Mouse (Mus musculus) limb, embryonic 15.5 days (tissue): ENCODE data around the gene Sp8. TPM values are rescaled to one million over a fixed set of nuclear protein-coding genes. Genes with fewer than 3 reads are reported as not detected.

Experiments used
- ATAC-seq: fragments of 200-750 bp; cut with Nextera tagmentation; 2 replicates; pipeline ENCODE4 v1.8.0; 2017; ENCODE audit warnings: low read depth, moderate TSS enrichment; ENCODE audit not compliant: insufficient number of reproducible peaks, low FRiP score, low TSS enrichment
- H3K27ac ChIP-seq: fragments of 300-500 bp; sonication (generic); 2 replicates; pipeline ENCODE4 v1.5.1; 2015; ENCODE audit warnings: moderate library complexity, mild to moderate bottlenecking, inconsistent platforms
- H3K27me3 ChIP-seq: fragments of 300-500 bp; sonication (generic); 2 replicates; pipeline ENCODE4 v1.6.1; 2015; ENCODE audit warnings: inconsistent platforms
- H3K36me3 ChIP-seq: fragments of 300-500 bp; sonication (generic); 2 replicates; pipeline ENCODE4 v1.6.1; 2015; ENCODE audit warnings: inconsistent platforms
- H3K4me1 ChIP-seq: fragments of 300-500 bp; sonication (generic); 2 replicates; pipeline ENCODE4 v1.6.1; 2015; ENCODE audit warnings: inconsistent platforms
- H3K4me2 ChIP-seq: fragments of 300-500 bp; sonication (generic); 2 replicates; pipeline ENCODE4 v1.6.1; 2015; ENCODE audit warnings: mild to moderate bottlenecking, inconsistent platforms
- H3K4me3 ChIP-seq: fragments of 300-500 bp; sonication (generic); 2 replicates; pipeline ENCODE4 v1.5.1; 2015; ENCODE audit warnings: mild to moderate bottlenecking, inconsistent platforms
- H3K9ac ChIP-seq: fragments of 300-500 bp; sonication (generic); 2 replicates; pipeline ENCODE4 v1.6.1; 2015; ENCODE audit warnings: inconsistent platforms
- H3K9me3 ChIP-seq: fragments of 300-500 bp; sonication (generic); 2 replicates; pipeline ENCODE4 v1.6.1; 2016; ENCODE audit warnings: inconsistent platforms
- WGBS: fragments of 180-500 bp; shearing (Covaris S2); methylation state at CpG from one replicate; pipeline ENCODE4 v1.1.7; 2015; 5-methylcytosine and 5-hydroxymethylcytosine counted together
- polyA plus RNA-seq: library from polyadenylated mRNA; unstranded; fragments of >200 nt; fragmentation: Nextera tagmentation; extraction: Ambion mirVana; gene quantifications from 2 replicates; pipeline ENCODE4 v1.2.1, GENCODE M21; 2015

The Sp8 gene
- polyA plus RNA-seq, 1 experiment from 2014 or later, result 6.8 TPM

DNA sequence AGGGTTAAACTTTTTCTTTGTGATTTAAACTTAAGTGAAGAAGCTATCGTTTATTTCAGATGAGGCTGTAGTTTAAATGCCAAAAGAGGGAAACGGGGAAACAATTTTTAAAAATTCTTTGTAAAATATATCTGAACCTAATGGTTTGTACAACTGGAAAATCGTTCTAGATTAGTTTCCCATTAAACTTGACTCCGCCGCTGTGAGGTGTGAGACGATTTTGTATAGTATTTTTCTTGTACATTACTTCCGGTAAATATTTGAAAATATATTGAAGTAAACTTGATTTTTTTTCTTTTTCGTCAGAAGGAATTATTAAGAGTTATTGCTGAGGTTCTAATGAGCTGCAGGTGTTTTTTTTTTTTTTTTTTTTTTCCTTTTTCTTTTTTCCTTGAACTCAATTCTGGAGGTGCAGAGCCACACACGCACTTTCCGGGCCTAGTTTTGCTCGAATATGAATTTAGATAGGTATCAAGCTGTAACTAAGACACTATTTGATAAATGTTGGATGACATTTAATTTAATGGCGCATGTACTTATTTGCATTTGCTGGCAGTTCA is 4.8 kb downstream of the Sp8 start:
- Histone ChIP-seq H3K9me3 (no peaks in the 10 kb centered on the region), H3K9ac (no peak overlapping the region), H3K4me1 (peaks cover 40% of the 10 kb centered on the region), H3K27ac (no peak overlapping the region), H3K4me2 (no peak overlapping the region), H3K27me3 (peaks cover 79% of the 10 kb centered on the region), H3K36me3 (no peaks in the 10 kb centered on the region), H3K4me3 (no peak overlapping the region)
- ATAC-seq, result no peak
- 21% methylated on average over 12 of the region's 12 CpGs for WGBS

DNA sequence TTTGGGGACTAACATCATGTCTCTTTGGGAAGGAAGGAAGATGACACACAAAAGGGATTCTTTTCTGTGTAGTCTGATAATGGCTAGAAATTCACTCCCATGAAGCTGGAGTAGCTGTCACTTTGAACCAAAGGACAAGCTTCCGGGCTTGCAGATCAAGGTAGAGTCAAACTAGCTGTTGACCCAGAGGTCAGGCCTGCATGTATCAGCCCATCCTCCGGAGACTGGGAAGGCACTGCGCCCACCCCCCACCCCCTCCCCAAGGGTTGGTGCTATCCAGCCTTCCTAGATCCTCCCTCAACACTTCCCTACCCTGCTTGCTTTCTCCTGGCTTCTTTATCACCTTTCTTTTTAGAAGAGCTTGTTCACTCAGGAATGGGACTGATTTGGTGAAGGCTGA is 7.2 kb downstream of the Sp8 start:
- no peak for ATAC-seq
- Histone ChIP-seq H3K36me3 (no peaks in the 10 kb centered on the region), H3K27ac (no peak overlapping the region), H3K4me2 (no peak overlapping the region), H3K9me3 (no peaks in the 10 kb centered on the region), H3K27me3 (peaks cover 72% of the 10 kb centered on the region), H3K4me3 (no peak overlapping the region), H3K4me1 (peaks cover 22% of the 10 kb centered on the region), H3K9ac (no peak overlapping the region)
- WGBS, result 7% methylated on average over 3 of the region's 3 CpGs

DNA sequence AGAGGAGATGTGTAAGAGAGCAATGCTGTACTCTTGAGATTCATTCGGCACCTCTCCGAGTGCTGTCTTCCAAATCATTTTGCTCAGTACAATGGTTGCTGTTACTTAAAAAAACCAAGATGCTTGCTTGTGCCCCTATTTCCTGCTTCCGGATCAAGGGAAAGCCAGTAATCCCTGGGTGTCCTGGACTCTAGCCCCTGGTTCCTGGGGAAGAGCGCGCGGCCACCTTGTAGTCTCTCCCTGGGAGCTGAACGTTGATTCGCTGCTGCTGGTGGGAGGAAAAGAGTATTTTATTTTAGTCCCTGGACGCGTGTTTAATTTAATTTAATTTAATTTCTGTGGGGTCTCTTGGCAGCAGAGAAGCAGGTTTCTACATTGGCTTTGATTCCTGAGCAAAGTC is 8.3 kb downstream of the Sp8 start:
- 5% methylated on average over 10 of the region's 10 CpGs for WGBS
- Histone ChIP-seq H3K27ac (no peak overlapping the region), H3K4me3 (peak overlapping the region; percentile 42), H3K4me1 (peaks cover 11% of the 10 kb centered on the region), H3K9ac (no peak overlapping the region), H3K27me3 (peaks cover 61% of the 10 kb centered on the region), H3K36me3 (no peaks in the 10 kb centered on the region), H3K4me2 (peak overlapping the region; percentile 74), H3K9me3 (no peaks in the 10 kb centered on the region)
- ATAC-seq, result no peak

DNA sequence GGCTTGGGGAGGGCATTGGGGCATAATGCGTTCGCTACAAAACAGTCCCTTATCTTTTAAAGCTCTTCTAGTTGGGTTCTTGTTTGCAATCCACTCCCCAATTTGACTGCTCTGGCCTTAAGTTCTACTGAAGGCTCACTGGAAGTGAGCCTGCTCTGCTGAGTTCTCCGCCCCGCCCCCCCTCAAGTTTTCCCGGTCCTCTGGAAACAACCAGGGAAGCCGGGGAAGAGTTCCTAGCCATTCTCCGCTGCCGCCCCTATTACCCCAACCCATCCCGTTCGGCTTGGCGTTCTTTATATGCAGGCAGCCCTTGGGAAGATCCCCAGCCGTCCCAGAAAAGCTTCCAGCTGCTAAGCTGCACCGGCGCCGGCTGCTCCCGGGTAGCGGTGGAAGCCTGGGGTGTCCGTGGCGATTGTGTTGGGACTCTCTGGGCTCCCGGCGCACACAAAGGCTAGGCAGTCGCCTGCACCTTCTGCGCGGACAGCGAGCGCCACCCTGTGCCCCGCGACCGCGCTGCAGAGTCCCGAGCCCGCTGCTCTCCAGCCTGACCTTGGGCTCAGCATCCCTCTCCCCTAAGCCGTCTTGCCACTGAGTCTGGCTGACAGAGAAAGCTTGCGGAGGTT is 8.8 kb downstream of the Sp8 start:
- H3K27ac ChIP-seq, result no peak overlapping the region
- H3K36me3 ChIP-seq, result no peaks in the 10 kb centered on the region
- peaks cover 10% of the 10 kb centered on the region for H3K4me1 ChIP-seq
- peak; percentile 82 for ATAC-seq
- no peaks in the 10 kb centered on the region for H3K9me3 ChIP-seq
- peak overlapping the region; percentile 42 for H3K4me3 ChIP-seq
- WGBS, result under 1% methylated on average over 34 of the region's 34 CpGs
- H3K27me3 ChIP-seq, result peaks cover 56% of the 10 kb centered on the region
- no peak overlapping the region for H3K9ac ChIP-seq
- peak overlapping the region; percentile 74 for H3K4me2 ChIP-seq

DNA sequence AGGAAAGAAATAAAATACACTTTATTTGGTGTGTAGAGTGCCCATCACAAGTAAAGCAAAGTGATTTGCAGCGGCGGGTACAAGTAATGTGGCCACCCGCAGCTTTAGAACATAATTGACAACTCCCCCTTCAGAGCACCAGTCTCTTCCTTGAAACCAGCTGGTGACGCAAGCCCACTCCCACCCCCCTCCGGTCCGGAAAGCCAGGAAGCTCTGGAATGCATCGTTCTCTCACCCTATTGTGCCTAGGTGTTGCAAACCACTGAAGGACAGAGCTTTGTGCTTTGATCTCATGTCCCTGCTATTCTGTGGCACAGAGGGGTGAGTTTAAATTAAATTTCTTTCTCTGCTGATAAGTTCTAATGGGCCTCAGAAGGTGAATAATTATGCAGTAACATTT is 10.0 kb downstream of the Sp8 start:
- H3K4me2 ChIP-seq, result no peak overlapping the region
- no peak overlapping the region for H3K27ac ChIP-seq
- no peaks in the 10 kb centered on the region for H3K9me3 ChIP-seq
- peaks cover 52% of the 10 kb centered on the region for H3K27me3 ChIP-seq
- H3K9ac ChIP-seq, result no peak overlapping the region
- ATAC-seq, result no peak
- H3K4me3 ChIP-seq, result no peak overlapping the region
- WGBS, result 2% methylated on average over 7 of the region's 7 CpGs
- H3K36me3 ChIP-seq, result no peaks in the 10 kb centered on the region
- H3K4me1 ChIP-seq, result peaks cover 10% of the 10 kb centered on the region

DNA sequence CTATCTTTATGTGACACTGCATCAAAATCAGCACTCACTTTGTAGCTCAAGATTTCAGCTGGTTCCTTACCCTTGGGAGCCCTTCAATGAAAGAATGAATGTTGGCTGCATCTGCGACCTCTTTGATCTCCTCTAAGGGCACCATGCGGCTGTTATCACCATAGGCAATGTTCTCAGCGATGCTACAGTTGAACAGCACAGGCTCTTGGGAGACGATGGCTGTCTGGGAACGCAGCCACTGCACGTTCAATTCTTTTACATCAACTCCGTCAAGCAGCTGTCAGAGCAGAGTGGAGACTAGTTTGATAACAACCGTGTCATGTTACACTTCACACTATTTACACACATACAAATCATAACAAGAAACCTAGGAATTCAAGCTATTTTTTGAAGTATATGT is 26.5 kb downstream of the Sp8 start:
- H3K4me3 ChIP-seq, result no peak overlapping the region
- H3K9me3 ChIP-seq, result no peaks in the 10 kb centered on the region
- H3K4me1 ChIP-seq, result no peaks in the 10 kb centered on the region
- ATAC-seq, result no peak
- H3K27me3 ChIP-seq, result no peaks in the 10 kb centered on the region
- no peak overlapping the region for H3K9ac ChIP-seq
- no peak overlapping the region for H3K4me2 ChIP-seq
- 49% methylated on average over 8 of the region's 8 CpGs for WGBS
- no peak overlapping the region for H3K27ac ChIP-seq
- H3K36me3 ChIP-seq, result no peaks in the 10 kb centered on the region

DNA sequence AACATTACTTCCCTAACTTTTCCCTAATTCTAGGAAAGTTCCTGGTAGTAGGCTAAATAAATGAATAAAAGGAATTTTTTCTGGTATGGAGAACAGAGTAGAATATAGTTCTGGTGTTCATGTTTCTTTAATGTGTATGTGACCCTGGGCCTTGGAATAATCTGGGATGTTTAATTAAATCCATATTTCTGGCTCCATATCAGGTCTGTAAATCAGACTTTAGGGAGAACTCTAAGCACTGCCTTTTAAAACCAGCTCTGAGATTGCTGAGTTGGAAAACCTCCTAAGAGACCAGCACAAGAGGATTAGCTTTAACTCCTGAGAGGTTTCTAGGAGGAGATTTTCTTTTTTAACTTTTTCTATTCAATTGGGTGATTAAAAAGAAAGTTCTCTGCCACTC is 36.7 kb downstream of the Sp8 start:
- Histone ChIP-seq H3K4me1 (no peaks in the 10 kb centered on the region), H3K36me3 (no peaks in the 10 kb centered on the region), H3K4me3 (no peak overlapping the region), H3K9me3 (no peaks in the 10 kb centered on the region), H3K27me3 (no peaks in the 10 kb centered on the region), H3K27ac (no peak overlapping the region), H3K4me2 (no peak overlapping the region), H3K9ac (no peak overlapping the region)
- no peak for ATAC-seq

DNA sequence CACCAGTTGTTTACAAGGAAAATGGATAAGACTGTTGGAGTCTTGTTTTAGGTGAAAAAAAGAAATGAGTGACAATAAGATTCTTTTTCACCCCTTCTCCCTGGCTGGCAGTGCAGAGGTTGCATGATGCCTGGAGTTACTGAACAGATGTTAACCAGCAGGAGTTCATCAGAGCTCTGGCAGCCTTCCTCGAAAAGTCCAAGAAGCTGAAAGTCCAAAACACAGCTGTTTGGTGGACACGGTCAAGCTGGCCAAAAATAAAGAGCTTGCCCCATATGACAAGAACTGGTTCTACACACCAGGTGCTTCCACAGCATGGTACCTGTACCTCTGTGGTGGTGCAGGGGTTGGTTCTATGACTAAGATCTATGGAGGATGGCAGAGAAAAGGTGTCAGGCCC is 41.8 kb downstream of the Sp8 start:
- H3K9me3 ChIP-seq, result no peaks in the 10 kb centered on the region
- H3K4me2 ChIP-seq, result no peak overlapping the region
- no peaks in the 10 kb centered on the region for H3K27me3 ChIP-seq
- no peaks in the 10 kb centered on the region for H3K36me3 ChIP-seq
- no peak overlapping the region for H3K4me3 ChIP-seq
- WGBS, result 59% methylated on average over 2 of the region's 2 CpGs
- no peaks in the 10 kb centered on the region for H3K4me1 ChIP-seq
- no peak for ATAC-seq
- H3K27ac ChIP-seq, result no peak overlapping the region
- no peak overlapping the region for H3K9ac ChIP-seq

Other genes starting within 250 kb of the Sp8 start
- not detected in 2 replicates for gene Abcb5, start 120.1 kb downstream of the Sp8 start, polyA plus RNA-seq